Mouse (Mus musculus) erythroblast, embryonic 14.5 days (primary cell): ENCODE measurements around the gene Gtpbp6.

Experiments
- GATA1 ChIP-seq: IDR thresholded peaks from 2 replicates; pipeline ENCODE4 v1.6.1; 2012; ENCODE audit warnings: low read length, inconsistent platforms, mixed read lengths
- TAL1 ChIP-seq: IDR thresholded peaks from 3 replicates; pipeline ENCODE4 v1.6.1; 2012; ENCODE audit warnings: low read length, inconsistent platforms, mixed read lengths

DNA sequence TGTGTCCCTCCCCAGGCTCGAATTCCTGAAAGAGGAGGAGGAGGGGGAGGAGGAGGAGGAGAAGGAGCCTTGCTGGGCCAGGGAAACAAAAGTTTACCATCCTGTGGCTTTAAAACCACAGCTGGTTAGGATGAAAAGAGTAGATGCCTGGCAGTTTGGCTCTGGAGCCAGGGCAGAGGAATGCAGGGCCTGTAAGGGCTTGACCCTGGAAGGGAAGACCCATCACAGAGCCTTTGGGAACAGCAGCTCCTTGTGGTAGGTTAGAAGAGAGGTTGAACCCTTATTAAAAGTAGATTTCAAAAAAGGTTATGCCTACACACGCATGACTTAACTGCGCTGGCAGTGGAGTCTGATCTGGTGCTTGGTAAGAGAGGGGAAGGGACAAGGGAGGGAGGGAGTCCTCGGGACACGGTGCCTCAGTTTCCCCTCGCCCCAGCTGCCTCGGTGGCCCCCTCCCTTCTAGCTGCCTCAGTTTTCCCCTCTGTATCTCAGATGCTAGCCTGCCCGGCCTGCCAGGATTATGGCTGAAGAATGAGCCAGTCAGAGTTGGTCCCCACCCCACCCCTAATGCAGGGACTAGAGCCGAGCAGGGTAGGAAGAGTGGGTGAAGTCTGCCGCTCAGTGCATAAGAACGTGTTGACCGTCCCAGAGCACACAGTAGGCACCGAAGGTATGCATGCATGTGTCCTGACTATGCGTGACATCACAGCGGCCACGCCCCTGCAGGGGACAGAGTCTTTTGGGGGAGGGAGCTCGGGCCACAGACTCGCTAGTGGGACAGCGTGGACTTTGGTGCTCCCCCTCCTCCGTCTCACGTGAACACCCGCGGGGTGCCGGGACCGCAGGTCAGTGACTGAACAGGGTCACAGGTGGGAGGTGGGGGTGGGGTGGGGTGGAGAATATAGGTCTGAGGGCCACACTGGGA lies 8.1 kb downstream of the Gtpbp6 start, which contains the start of gene Plcxd1:
- TF ChIP-seq TAL1 (no peak), GATA1 (no peak)
